Mouse (Mus musculus): ENCODE measurements around the gene Vmn1r225.
"Not testable (repeated sequence)": the region's sequence is repeated elsewhere in the genome, so short reads cannot be mapped to it uniquely, and the experiment has no call there.

Vmn1r225 gene

GRCm38 (mm10) chr17:20497858-20498257 lies at the start of gene Vmn1r225:
Gene Vmn1r225, plus strand, starts transcription at chr17:20498158.
- DNase-seq (ENCODE audit: low spot score): no peak

GRCm38 (mm10) chr17:20473311-20473710 lies 24.6 kb upstream of the Vmn1r225 start:
- no peak for DNase-seq (ENCODE audit: low spot score)

- DNase-seq (ENCODE audit: low spot score): no peak
Measured at GRCm38 (mm10) chr17:20481231-20481630, 16.7 kb upstream of the Vmn1r225 start, which contains the start of gene Vmn2r108. Gene Vmn2r108, minus strand, starts transcription at chr17:20481331.

- not testable (repeated sequence) for DNase-seq (ENCODE audit: low spot score)
Measured at GRCm38 (mm10) chr17:20508247-20508646, 10.3 kb downstream of the Vmn1r225 start.
